Mouse (Mus musculus): ENCODE data around the gene Gm5901.

DNA sequence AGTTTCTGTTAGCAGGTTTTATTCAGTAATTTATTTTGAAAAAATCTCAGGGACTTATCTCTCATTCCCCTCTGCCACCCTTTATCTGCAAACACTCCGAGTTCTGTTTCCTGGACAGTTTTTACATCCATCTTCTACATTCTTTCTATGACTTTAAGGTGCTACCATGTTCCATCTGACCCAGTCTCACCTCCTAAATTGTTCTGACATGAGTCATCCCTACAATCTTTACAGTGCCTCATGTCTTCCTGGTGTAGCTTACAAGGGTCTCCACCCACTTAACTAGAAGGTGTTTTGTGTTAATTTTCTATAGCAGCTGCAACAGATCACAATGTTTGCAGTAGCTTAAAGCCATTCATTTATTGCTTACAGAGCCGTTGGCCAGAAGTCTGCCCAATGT is 46.1 kb downstream of the Gm5901 start:
- TF ChIP-seq CTCF (IDR thresholded peaks at IDR 0.05; ENCODE audit: borderline replicate concordance, insufficient read depth, low read length) (no peak), POLR2A (IDR thresholded peaks at IDR 0.05; ENCODE audit: low read depth, low read length) (no peak)

All from embryonic fibroblast, embryonic 13.5 days (primary cell).